Mouse (Mus musculus): ENCODE data around the gene Lrpprc. TPM values are rescaled to one million over a fixed set of nuclear protein-coding genes. Genes with fewer than 3 reads are reported as not detected.

Lrpprc gene
- total and polyA plus RNA-seq, 3 experiments = 54.4 to 73.8 (median 65.9) TPM

GRCm38 (mm10) chr17:84665691-84666090, 124.9 kb downstream of the Lrpprc start:
- no peak overlapping the region for H3K27ac ChIP-seq (ENCODE audit: insufficient read depth, low read depth)
- H3K4me1 ChIP-seq (ENCODE audit: control insufficient read depth in 1 of 2, insufficient read depth in 2 of 2) = peaks cover 3 to 4% of the 10 kb centered on the region in 2 experiments; a peak in 1 of 4 replicates
- no peaks in the 10 kb centered on the region for H3K9me3 ChIP-seq (replicated peaks; ENCODE audit: low read length)
- no peak overlapping the region for H3K4me2 ChIP-seq (ENCODE audit: insufficient read depth, low read depth, poor library complexity, severe bottlenecking)
- H3K4me3 ChIP-seq (replicated peaks in 1 of 3; ENCODE audit: low read depth in 2 of 3, low read length in 2 of 3, poor library complexity in 1 of 3) = no peak overlapping the region
- no peak for DNase-seq (ENCODE audit: extremely low read depth)
- TF ChIP-seq MAX (IDR thresholded peaks at IDR 0.05; ENCODE audit: low read length) (no peak), ETS1 (conservative IDR thresholded peaks at IDR 0.05; ENCODE audit: low read depth, low read length) (no peak), USF2 (conservative IDR thresholded peaks at IDR 0.05; ENCODE audit: low read depth, low read length) (no peak), CHD1 (IDR thresholded peaks at IDR 0.05; ENCODE audit: low read depth, low read length) (no peak), HCFC1 (IDR thresholded peaks at IDR 0.05; ENCODE audit: low read depth, low read length) (no peak), JUN (IDR thresholded peaks at IDR 0.05; ENCODE audit: insufficient read depth, low read depth, low read length) (no peak), ZNF384 (IDR thresholded peaks at IDR 0.05; ENCODE audit: low read depth, low read length) (no peak), UBTF (IDR thresholded peaks at IDR 0.05; ENCODE audit: low read depth, low read length) (no peak), GABPA (IDR thresholded peaks at IDR 0.05; ENCODE audit: insufficient replicate concordance, low read depth, low read length) (no peak), NRF1 (IDR thresholded peaks at IDR 0.05; ENCODE audit: low read depth, low read length) (no peak), MAZ (IDR thresholded peaks at IDR 0.05; ENCODE audit: low read depth, low read length) (no peak), E2F4 (IDR thresholded peaks at IDR 0.05; ENCODE audit: insufficient replicate concordance, low read depth, low read length) (no peak), KAT2A (IDR thresholded peaks at IDR 0.05; ENCODE audit: insufficient replicate concordance, low read length) (no peak), ZC3H11A (IDR thresholded peaks at IDR 0.05; ENCODE audit: low read depth, low read length) (no peak), ZKSCAN1 (IDR thresholded peaks at IDR 0.05; ENCODE audit: borderline replicate concordance, low read depth, low read length) (no peak), SIN3A (IDR thresholded peaks at IDR 0.05; ENCODE audit: low read length) (no peak)
- H3K27me3 ChIP-seq (replicated peaks) = no peaks in the 10 kb centered on the region
- no peaks in the 10 kb centered on the region for H3K36me3 ChIP-seq (replicated peaks in 1 of 2; ENCODE audit: control insufficient read depth in 1 of 2, insufficient read depth in 1 of 2, low read length in 1 of 2)
- H3K79me2 ChIP-seq (replicated peaks; ENCODE audit: control insufficient read depth, extremely low read depth, insufficient read depth, poor library complexity, severe bottlenecking) = no peaks in the 10 kb centered on the region
- dilution Hi-C loops (cut with MboI; ENCODE audit: extremely low pct_ligation_motif_present, extremely low pct_unique_long_range_greater_than_20kb, low sequenced_read_pairs) = no loop called here
- no peak overlapping the region for H3K9ac ChIP-seq (ENCODE audit: insufficient read depth, low read depth)
- in situ Hi-C loops (cut with MboI; ENCODE audit: low pct_ligation_motif_present, low pct_unique_long_range_greater_than_20kb, low sequenced_read_pairs) = no loop called here

- Histone ChIP-seq H3K4me3 (replicated peaks in 1 of 3; ENCODE audit: low read depth in 2 of 3, low read length in 2 of 3, poor library complexity in 1 of 3) (no peak overlapping the region), H3K27me3 (replicated peaks) (no peaks in the 10 kb centered on the region), H3K9ac (ENCODE audit: insufficient read depth, low read depth) (no peak overlapping the region), H3K79me2 (replicated peaks; ENCODE audit: control insufficient read depth, extremely low read depth, insufficient read depth, poor library complexity, severe bottlenecking) (no peaks in the 10 kb centered on the region), H3K4me2 (ENCODE audit: insufficient read depth, low read depth, poor library complexity, severe bottlenecking) (no peak overlapping the region), H3K9me3 (replicated peaks; ENCODE audit: low read length) (no peaks in the 10 kb centered on the region), H3K4me1 (ENCODE audit: control insufficient read depth in 1 of 2, insufficient read depth in 2 of 2) (peaks cover 3 to 4% of the 10 kb centered on the region in 2 experiments; a peak in 1 of 4 replicates), H3K36me3 (replicated peaks in 1 of 2; ENCODE audit: control insufficient read depth in 1 of 2, insufficient read depth in 1 of 2, low read length in 1 of 2) (no peaks in the 10 kb centered on the region), H3K27ac (ENCODE audit: insufficient read depth, low read depth) (no peak overlapping the region)
- in situ Hi-C loops (cut with MboI; ENCODE audit: low pct_ligation_motif_present, low pct_unique_long_range_greater_than_20kb, low sequenced_read_pairs) = no loop called here
- dilution Hi-C loops (cut with MboI; ENCODE audit: extremely low pct_ligation_motif_present, extremely low pct_unique_long_range_greater_than_20kb, low sequenced_read_pairs) = no loop called here
- TF ChIP-seq MAFK (IDR thresholded peaks at IDR 0.05; ENCODE audit: insufficient replicate concordance, low read length) (no peak), E2F4 (IDR thresholded peaks at IDR 0.05; ENCODE audit: insufficient replicate concordance, low read depth, low read length) (no peak), MYC (IDR thresholded peaks at IDR 0.05; ENCODE audit: low read depth, low read length) (no peak), MXI1 (IDR thresholded peaks at IDR 0.05; ENCODE audit: low read depth, low read length) (no peak), HCFC1 (IDR thresholded peaks at IDR 0.05; ENCODE audit: low read depth, low read length) (no peak), SIN3A (IDR thresholded peaks at IDR 0.05; ENCODE audit: low read length) (no peak), GABPA (IDR thresholded peaks at IDR 0.05; ENCODE audit: insufficient replicate concordance, low read depth, low read length) (no peak), ZKSCAN1 (IDR thresholded peaks at IDR 0.05; ENCODE audit: borderline replicate concordance, low read depth, low read length) (no peak), RCOR1 (conservative IDR thresholded peaks at IDR 0.05; ENCODE audit: low read depth, low read length) (no peak), USF2 (conservative IDR thresholded peaks at IDR 0.05; ENCODE audit: low read depth, low read length) (no peak), EP300 (IDR thresholded peaks at IDR 0.05; ENCODE audit: low read length) (no peak), POLR2A (IDR thresholded peaks at IDR 0.05; ENCODE audit: low read depth, low read length) (no peak), MAX (IDR thresholded peaks at IDR 0.05; ENCODE audit: low read length) (no peak), POLR2AphosphoS2 (IDR thresholded peaks at IDR 0.05; ENCODE audit: low read depth, low read length) (no peak)
- DNase-seq (ENCODE audit: extremely low read depth) = no peak
Measured at GRCm38 (mm10) chr17:84665053-84665452, 125.5 kb downstream of the Lrpprc start.

All from CH12.LX (cell line).